Mouse (Mus musculus) CH12.LX (cell line): ENCODE data around the gene Myh9. TPM values are rescaled to one million over a fixed set of nuclear protein-coding genes. Genes with fewer than 3 reads are reported as not detected.

ENCODE experiments used
- DNase-seq: peaks from one replicate; pipeline ENCODE4 v3.0.0-alpha.2; 2013; ENCODE audit errors: extremely low read depth
- H3K27ac ChIP-seq: 2 replicates; pipeline ENCODE4 v1.5.1; 2012; ENCODE audit warnings: low read depth, mild to moderate bottlenecking, control low read depth, moderate library complexity; ENCODE audit not compliant: insufficient read depth
- H3K27me3 ChIP-seq: replicated peaks from 2 replicates; pipeline ENCODE3; 2012; ENCODE audit warnings: inconsistent platforms
- H3K36me3 ChIP-seq, 2 experiments: replicated peaks in 1 of 2; 2 replicates each; pipeline versions ENCODE3 to v1.6.1; 2012; ENCODE audit warnings: inconsistent platforms in 1 of 2, low read length in 1 of 2, mild to moderate bottlenecking in 1 of 2, mixed read lengths in 1 of 2, moderate library complexity in 1 of 2; ENCODE audit not compliant: control insufficient read depth in 1 of 2, insufficient read depth in 1 of 2
- H3K4me1 ChIP-seq, 2 experiments: 2 replicates each; pipeline ENCODE4 v1.6.1; 2012; ENCODE audit warnings: inconsistent platforms in 1 of 2, moderate library complexity in 1 of 2; ENCODE audit not compliant: insufficient read depth in 2 of 2, control insufficient read depth in 1 of 2
- H3K4me2 ChIP-seq: 2 replicates; pipeline ENCODE4 v1.6.1; 2012; ENCODE audit warnings: low read depth, mild to moderate bottlenecking, control low read depth; ENCODE audit not compliant: poor library complexity, insufficient read depth, severe bottlenecking
- H3K4me3 ChIP-seq, 3 experiments: fragments of 150-350 bp in 1 of 3; sonication (generic) in 1 of 3; replicated peaks in 1 of 3; 2 replicates each; pipeline versions ENCODE3 to v1.5.1; 2011 to 2012; ENCODE audit warnings: low read depth in 2 of 3, low read length in 2 of 3, mild to moderate bottlenecking in 2 of 3, moderate library complexity in 2 of 3, control low read depth in 1 of 3, improper control_type of control experiment in 1 of 3, inconsistent platforms in 1 of 3, mixed read lengths in 1 of 3; ENCODE audit not compliant: poor library complexity in 1 of 3
- H3K79me2 ChIP-seq: replicated peaks from 2 replicates; pipeline ENCODE4 v1.6.1; 2012; ENCODE audit warnings: mild to moderate bottlenecking, moderate library complexity; ENCODE audit not compliant: control insufficient read depth, poor library complexity, insufficient read depth, severe bottlenecking; ENCODE audit errors: extremely low read depth
- H3K9ac ChIP-seq: 2 replicates; pipeline ENCODE4 v1.6.1; 2012; ENCODE audit warnings: low read depth, mild to moderate bottlenecking, control low read depth, moderate library complexity; ENCODE audit not compliant: insufficient read depth
- H3K9me3 ChIP-seq: replicated peaks from 2 replicates; pipeline ENCODE3; 2012; ENCODE audit warnings: low read length, inconsistent platforms, mixed read lengths
- BHLHE40 ChIP-seq: IDR thresholded peaks from 2 replicates; pipeline ENCODE4 v1.6.1; 2011; ENCODE audit warnings: mild to moderate bottlenecking, low read depth, low read length, improper control_type of control experiment
- CHD1 ChIP-seq: IDR thresholded peaks from 2 replicates; pipeline ENCODE4 v1.6.1; 2012; ENCODE audit warnings: low read depth, low read length, improper control_type of control experiment, inconsistent platforms
- CTCF ChIP-seq, 2 experiments: IDR thresholded peaks in 1 of 2; conservative IDR thresholded peaks in 1 of 2; 2 replicates each; pipeline ENCODE4 v1.5.1; 2011 to 2012; ENCODE audit warnings: low read depth in 2 of 2, low read length in 2 of 2, improper control_type of control experiment in 1 of 2, inconsistent platforms in 1 of 2, mild to moderate bottlenecking in 1 of 2, moderate library complexity in 1 of 2
- E2F4 ChIP-seq: IDR thresholded peaks from 2 replicates; pipeline ENCODE4 v1.6.1; 2011; ENCODE audit warnings: low read depth, low read length, improper control_type of control experiment; ENCODE audit not compliant: insufficient replicate concordance
- GABPA ChIP-seq: IDR thresholded peaks from 2 replicates; pipeline ENCODE4 v1.6.1; 2012; ENCODE audit warnings: low read depth, low read length, improper control_type of control experiment, inconsistent platforms; ENCODE audit not compliant: insufficient replicate concordance
- HCFC1 ChIP-seq: IDR thresholded peaks from 2 replicates; pipeline ENCODE4 v1.6.1; 2012; ENCODE audit warnings: low read depth, mild to moderate bottlenecking, inconsistent platforms, low read length, improper control_type of control experiment
- MAZ ChIP-seq: IDR thresholded peaks from 2 replicates; pipeline ENCODE4 v1.6.1; 2012; ENCODE audit warnings: low read depth, mild to moderate bottlenecking, inconsistent platforms, low read length, improper control_type of control experiment, moderate library complexity
- MEF2A ChIP-seq: IDR thresholded peaks from 2 replicates; pipeline ENCODE4 v1.6.1; 2014; ENCODE audit warnings: low read depth, mild to moderate bottlenecking, inconsistent platforms, low read length, improper control_type of control experiment, borderline replicate concordance
- MXI1 ChIP-seq: IDR thresholded peaks from 2 replicates; pipeline ENCODE4 v1.6.1; 2011; ENCODE audit warnings: mild to moderate bottlenecking, low read depth, low read length, improper control_type of control experiment
- MYC ChIP-seq: IDR thresholded peaks from 2 replicates; pipeline ENCODE4 v1.6.1; 2011; ENCODE audit warnings: low read depth, mild to moderate bottlenecking, improper control_type of control experiment, low read length
- NRF1 ChIP-seq: IDR thresholded peaks from 2 replicates; pipeline ENCODE4 v1.6.1; 2014; ENCODE audit warnings: low read depth, mild to moderate bottlenecking, inconsistent platforms, low read length, improper control_type of control experiment, moderate library complexity
- POLR2A ChIP-seq: IDR thresholded peaks from 2 replicates; pipeline ENCODE4 v1.6.1; 2011; ENCODE audit warnings: low read depth, mild to moderate bottlenecking, improper control_type of control experiment, low read length
- RAD21 ChIP-seq: IDR thresholded peaks from 2 replicates; pipeline ENCODE4 v1.6.1; 2011; ENCODE audit warnings: low read depth, mild to moderate bottlenecking, low read length, improper control_type of control experiment, moderate library complexity
- SIN3A ChIP-seq: IDR thresholded peaks from 2 replicates; pipeline ENCODE4 v1.6.1; 2012; ENCODE audit warnings: low read length, improper control_type of control experiment, inconsistent platforms
- SMC3 ChIP-seq: IDR thresholded peaks from 2 replicates; pipeline ENCODE4 v1.6.1; 2011; ENCODE audit warnings: low read depth, low read length, improper control_type of control experiment
- TBP ChIP-seq: conservative IDR thresholded peaks from 2 replicates; pipeline ENCODE4 v1.6.1; 2011; ENCODE audit warnings: low read depth, low read length, improper control_type of control experiment
- UBTF ChIP-seq: IDR thresholded peaks from 2 replicates; pipeline ENCODE4 v1.6.1; 2012; ENCODE audit warnings: low read depth, mild to moderate bottlenecking, inconsistent platforms, low read length, improper control_type of control experiment, moderate library complexity
- USF1 ChIP-seq: IDR thresholded peaks from 2 replicates; pipeline ENCODE4 v1.6.1; 2014; ENCODE audit warnings: low read depth, mild to moderate bottlenecking, inconsistent platforms, low read length, improper control_type of control experiment
- ZC3H11A ChIP-seq: IDR thresholded peaks from 2 replicates; pipeline ENCODE4 v1.6.1; 2012; ENCODE audit warnings: low read depth, mild to moderate bottlenecking, inconsistent platforms, low read length, improper control_type of control experiment
- ZMIZ1 ChIP-seq: IDR thresholded peaks from 2 replicates; pipeline ENCODE4 v1.6.1; 2012; ENCODE audit warnings: low read depth, mild to moderate bottlenecking, inconsistent platforms, low read length, improper control_type of control experiment
- dilution Hi-C: fragments of 300-500 bp; cut with MboI; formaldehyde crosslinking; loops from 2 replicates; pipeline ENCODE4 v1.14.3; 2020; ENCODE audit warnings: low sequenced_read_pairs; ENCODE audit not compliant: extremely low pct_unique_long_range_greater_than_20kb, extremely low pct_ligation_motif_present
- in situ Hi-C: fragments of 300-500 bp; cut with MboI; formaldehyde crosslinking; loops from 3 replicates; pipeline ENCODE4 v1.14.3; 2019; ENCODE audit warnings: low sequenced_read_pairs, low pct_ligation_motif_present, low pct_unique_long_range_greater_than_20kb, mixed read lengths
- polyA plus RNA-seq: library from polyadenylated mRNA; unstranded; fragments of >175 nt; gene quantifications from 2 replicates; pipeline ENCODE4 v1.2.1, GENCODE M21; 2012; ENCODE audit warnings: low read depth; ENCODE audit not compliant: insufficient read length
- total RNA-seq, 2 experiments: library from RNA; depleted of rRNA; stranded (reverse); fragments of 300-350 nt in 1 of 2; fragments of >200 nt in 1 of 2; gene quantifications; 2 replicates each; pipeline ENCODE4 v1.2.3; 2012 to 2014

Myh9 gene
- total and polyA plus RNA-seq, 3 experiments = 43.8 to 165 (median 146) TPM

- TF ChIP-seq E2F4 (no peak), MEF2A (no peak), BHLHE40 (no peak), SIN3A (no peak), MAZ (no peak), USF1 (no peak), ZC3H11A (no peak), TBP (no peak), POLR2A (no peak), HCFC1 (no peak)
- Histone ChIP-seq H3K4me2 (no peak overlapping the region), H3K27ac (no peak overlapping the region; the same call in 1 of the 2 replicates), H3K9ac (no peak overlapping the region), H3K27me3 (no peaks in the 10 kb centered on the region), H3K36me3 (peaks cover 92 to 99% of the 10 kb centered on the region in 2 experiments), H3K4me1 (peaks cover 0 to 4% of the 10 kb centered on the region in 2 experiments; a peak in 1 of 4 replicates), H3K9me3 (no peaks in the 10 kb centered on the region), H3K4me3 (no peak overlapping the region), H3K79me2 (no peaks in the 10 kb centered on the region)
- no peak for DNase-seq
- in situ Hi-C loops (loop anchor here (10.0 kb wide), 1 partner anchor 141 kb away; no protein-coding TSS in a partner anchor), dilution Hi-C loops (no loop called here)
Observed at GRCm38 (mm10) chr15:77773099-77773915, 68.7 kb downstream of the Myh9 start.

GRCm38 (mm10) chr15:77770942-77771341 is 71.0 kb downstream of the Myh9 start:
- dilution Hi-C loops = no loop called here
- no peak overlapping the region for H3K27ac ChIP-seq
- no peak overlapping the region for H3K4me2 ChIP-seq

GRCm38 (mm10) chr15:77770341-77770740 is 71.6 kb downstream of the Myh9 start:
- no peak overlapping the region for H3K4me3 ChIP-seq
- H3K27ac ChIP-seq = no peak overlapping the region
- no peak overlapping the region for H3K4me2 ChIP-seq
- in situ Hi-C loops (loop anchor here (10.0 kb wide), 1 partner anchor 144 kb away; no protein-coding TSS in a partner anchor), dilution Hi-C loops (no loop called here)
- no peaks in the 10 kb centered on the region for H3K79me2 ChIP-seq
- peaks cover 0 to 4% of the 10 kb centered on the region in 2 experiments; a peak in 1 of 4 replicates for H3K4me1 ChIP-seq
- no peak for TF ChIP-seq CTCF (conservative IDR thresholded peaks at IDR 0.05 in 1 of 2, IDR thresholded peaks at IDR 0.05 in 1 of 2; ENCODE audit: low read depth in 2 of 2, low read length in 2 of 2)
- TF ChIP-seq RAD21 = no peak
- no peak for TF ChIP-seq MYC
- TF ChIP-seq CHD1 = no peak
- no peak for TF ChIP-seq SMC3
- no peak for TF ChIP-seq UBTF
- no peak for TF ChIP-seq GABPA
- TF ChIP-seq ZMIZ1 = no peak
- TF ChIP-seq MXI1 = no peak
- DNase-seq = no peak
- H3K9ac ChIP-seq = no peak overlapping the region
- H3K27me3 ChIP-seq = no peaks in the 10 kb centered on the region
- H3K9me3 ChIP-seq = no peaks in the 10 kb centered on the region
- peaks cover 94 to 99% of the 10 kb centered on the region in 2 experiments for H3K36me3 ChIP-seq

More at GRCm38 (mm10) chr15:77770942-77771341, 71.0 kb downstream of the Myh9 start:
- Histone ChIP-seq H3K9me3 (no peaks in the 10 kb centered on the region), H3K9ac (no peak overlapping the region), H3K27me3 (no peaks in the 10 kb centered on the region), H3K4me3 (no peak overlapping the region), H3K4me1 (peaks cover 0 to 4% of the 10 kb centered on the region in 2 experiments; a peak in 1 of 4 replicates), H3K36me3 (peaks cover 94 to 99% of the 10 kb centered on the region in 2 experiments), H3K79me2 (no peaks in the 10 kb centered on the region)
- TF ChIP-seq NRF1 (no peak), USF1 (no peak)
- no peak for DNase-seq
- in situ Hi-C loops = loop anchor here (10.0 kb wide), 1 partner anchor 144 kb away; no protein-coding TSS in a partner anchor
